Mouse (Mus musculus) common myeloid progenitor, adult 5-6 weeks (primary cell): ENCODE results near the gene Whrn. TPM values are rescaled to one million over a fixed set of nuclear protein-coding genes. Genes with fewer than 3 reads are reported as not detected.

Source experiments
- ATAC-seq: replicated peaks from 2 replicates; pipeline ENCODE4 v1.8.0; 2016; ENCODE audit warnings: low read depth, mild to moderate bottlenecking, moderate TSS enrichment, inconsistent platforms; ENCODE audit not compliant: poor library complexity, severe bottlenecking
- total RNA-seq: library from RNA; stranded (forward); fragments of 200-1000, 187-1606 nt; gene quantifications from 2 replicates; pipeline ENCODE4 v1.2.3, GENCODE M21; 2017

Whrn gene
- total RNA-seq, 1 experiment from 2014 or later: 4.7 TPM

- no peak for ATAC-seq
Measured at GRCm38 (mm10) chr4:63459141-63459789, 36.5 kb downstream of the Whrn start.

DNA sequence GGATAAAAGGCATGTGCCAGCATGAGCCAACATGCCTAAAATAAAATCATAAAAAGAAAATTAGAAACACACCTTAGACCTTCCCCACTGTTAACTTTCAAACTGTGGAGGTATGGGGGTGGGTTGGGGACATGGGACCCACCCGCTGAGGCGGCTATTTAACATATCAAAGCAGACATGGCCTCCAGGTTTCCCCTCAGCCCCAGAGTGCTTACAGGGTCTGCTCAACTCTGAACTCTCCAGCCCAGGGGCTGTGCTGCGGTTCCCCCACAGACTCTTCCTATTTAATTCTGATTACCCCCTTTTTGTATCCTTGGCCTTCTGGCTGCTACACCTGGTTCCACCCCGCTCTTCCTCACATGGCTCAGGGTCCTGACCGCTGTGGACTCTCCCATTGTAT lies 39.2 kb downstream of the Whrn start:
- ATAC-seq: no peak

DNA sequence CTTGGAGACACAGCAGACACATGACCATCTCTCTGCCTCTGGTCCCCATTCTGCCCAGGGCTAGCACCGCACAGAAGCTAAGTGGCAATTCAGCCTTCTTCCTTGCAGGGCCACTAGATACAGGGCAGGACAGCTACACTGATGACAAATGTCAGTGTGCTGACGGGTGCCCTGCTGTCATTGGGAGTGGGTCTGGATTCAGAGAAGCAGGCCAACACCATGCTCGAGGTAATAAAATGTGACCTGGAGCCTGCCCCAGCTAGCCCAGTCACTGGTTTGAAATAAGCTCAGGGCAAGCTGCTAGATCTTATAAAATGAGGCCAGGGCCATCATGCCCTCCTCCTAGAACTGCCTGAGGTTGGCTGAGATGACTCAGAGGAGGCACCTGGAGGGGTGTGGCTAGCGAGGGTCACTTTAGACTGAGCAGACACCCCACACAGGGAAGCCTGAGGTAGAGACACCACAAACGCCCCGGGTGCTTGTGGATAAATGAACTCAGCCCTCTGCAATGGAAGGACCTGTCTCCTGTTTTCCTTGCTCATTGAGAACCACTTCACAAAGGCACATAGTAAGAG lies 41.8 kb downstream of the Whrn start:
- ATAC-seq: no peak

GRCm38 (mm10) chr4:63452555-63452954 lies 43.2 kb downstream of the Whrn start:
- no peak for ATAC-seq

- ATAC-seq: no peak
Measured at GRCm38 (mm10) chr4:63450551-63450950, 45.2 kb downstream of the Whrn start.

DNA sequence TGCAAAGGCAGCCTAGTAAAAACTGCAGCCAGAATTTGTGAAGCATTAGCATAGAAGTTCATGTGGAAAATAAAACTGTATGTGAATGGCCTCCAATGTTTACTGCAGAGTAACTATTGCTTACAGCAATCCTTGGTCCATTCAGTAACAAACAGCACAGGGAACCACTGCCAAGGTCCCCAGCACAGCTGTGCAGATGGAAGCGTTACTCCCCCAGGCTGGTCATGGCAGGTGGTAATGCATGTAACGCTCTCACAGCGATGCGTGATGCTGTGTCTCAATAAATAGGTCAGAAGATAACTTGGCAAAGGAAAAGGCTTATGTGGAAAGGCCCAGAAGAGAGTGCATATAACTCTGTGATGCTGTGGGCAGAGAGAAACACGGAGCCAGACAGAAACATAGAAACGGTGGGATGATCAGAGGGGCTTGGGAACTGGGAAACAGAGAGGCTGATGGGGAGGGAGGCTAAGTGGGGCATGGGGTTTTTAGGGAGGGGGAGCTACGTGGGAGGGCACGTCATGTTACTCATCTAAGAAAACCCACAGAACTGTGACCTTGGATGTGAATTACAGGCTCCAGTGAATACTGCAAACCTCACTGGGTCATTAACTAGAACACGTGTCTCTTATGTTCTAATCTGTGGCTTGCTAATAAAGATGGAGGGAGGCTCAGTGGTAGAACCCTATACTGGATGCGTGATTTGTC lies 51.3 kb downstream of the Whrn start:
- no peak for ATAC-seq

DNA sequence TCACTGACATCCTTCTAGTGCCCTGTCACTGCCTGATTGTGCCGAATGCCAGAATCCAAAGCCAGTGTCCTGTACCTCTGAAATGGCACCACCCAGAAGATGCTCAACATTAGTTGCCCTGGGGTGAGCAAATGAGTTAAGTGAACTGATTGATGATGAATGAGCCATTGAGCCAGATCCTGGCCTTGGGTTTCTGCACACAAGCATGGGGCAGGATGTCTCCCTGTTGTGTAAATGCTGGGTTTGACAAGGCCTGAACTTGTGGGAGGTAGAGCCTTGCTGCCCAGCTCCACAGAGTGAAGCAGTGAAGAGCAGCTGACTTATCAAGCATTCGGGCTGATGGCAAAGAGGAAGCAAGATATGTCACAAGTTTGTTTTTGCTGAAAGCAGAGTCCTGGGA lies 52.7 kb downstream of the Whrn start:
- ATAC-seq: no peak

DNA sequence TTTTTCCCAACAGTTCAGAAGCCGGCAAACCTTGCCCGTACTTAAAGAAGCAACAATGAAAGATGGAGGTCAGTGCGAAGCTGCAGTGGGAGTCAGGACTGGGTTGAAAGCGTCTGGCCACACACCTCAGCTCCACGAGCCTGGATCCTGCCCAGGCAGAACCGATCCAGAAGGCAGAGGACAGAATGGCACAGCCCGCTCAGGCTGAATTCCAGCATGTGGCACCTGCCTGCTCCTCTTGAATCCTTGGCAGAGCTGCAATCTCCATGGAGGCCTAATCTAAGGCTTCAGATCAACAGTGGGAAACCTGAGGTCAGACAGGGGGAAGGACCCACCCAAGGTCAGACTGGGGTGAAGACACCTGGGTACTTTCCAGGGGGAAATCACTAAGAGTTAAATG lies 54.2 kb downstream of the Whrn start:
- no peak for ATAC-seq

- no peak for ATAC-seq
Measured at GRCm38 (mm10) chr4:63440262-63440661, 55.5 kb downstream of the Whrn start.

- no peak for ATAC-seq
Measured at GRCm38 (mm10) chr4:63437968-63438367, 57.8 kb downstream of the Whrn start.

DNA sequence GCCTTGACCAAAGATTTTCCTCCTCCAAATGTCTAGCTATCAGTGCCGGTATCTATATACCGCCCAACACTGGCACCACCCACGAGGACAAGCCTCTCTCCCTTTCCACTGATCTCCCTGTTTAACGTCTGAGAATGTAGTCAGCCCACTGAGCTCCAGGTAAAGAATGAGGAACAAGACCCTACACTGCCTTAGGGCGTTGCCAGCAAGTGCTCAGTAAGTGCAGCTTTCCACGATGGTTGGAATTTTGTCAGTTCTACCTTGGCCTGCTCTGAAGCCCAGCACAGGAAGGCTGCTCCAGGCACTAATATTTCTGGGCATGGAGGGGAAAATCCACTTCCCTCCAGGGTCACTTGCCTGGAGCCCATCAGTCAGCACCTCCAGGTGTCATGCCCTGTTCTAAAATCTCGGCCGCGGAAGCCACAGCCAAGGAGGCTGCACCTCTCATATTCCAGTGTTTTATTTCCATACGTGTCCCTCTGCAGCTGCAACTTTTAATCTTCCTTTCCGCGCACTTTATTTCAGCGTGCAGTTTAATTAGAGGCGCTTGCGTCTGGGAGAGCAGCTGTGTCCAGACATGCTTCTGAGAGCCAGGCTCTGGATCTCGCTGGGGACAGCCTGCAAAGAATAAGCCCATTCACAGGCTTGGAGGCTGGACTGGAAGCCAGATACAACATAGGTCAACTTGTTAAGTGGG lies 58.5 kb downstream of the Whrn start:
- ATAC-seq: no peak

DNA sequence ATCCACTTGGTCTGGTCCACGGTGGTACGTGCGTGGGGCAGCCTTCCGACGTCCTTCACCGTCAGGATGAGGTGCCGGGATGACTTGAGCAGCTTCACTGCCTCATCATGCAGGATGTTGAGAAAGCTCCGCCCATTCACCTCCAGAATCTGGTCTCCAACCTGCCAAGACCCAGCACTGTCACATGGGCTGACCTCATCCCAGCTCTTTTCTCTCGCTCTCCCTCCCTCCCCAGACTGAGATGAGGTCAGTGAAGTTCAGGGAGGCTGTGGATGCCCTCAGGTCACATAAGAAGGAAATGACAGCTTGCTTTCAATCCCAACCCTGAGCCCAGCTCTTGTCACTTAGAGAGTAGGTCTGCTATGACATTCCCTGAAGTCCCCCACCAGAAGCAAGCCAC lies 60.4 kb downstream of the Whrn start:
- no peak for ATAC-seq

DNA sequence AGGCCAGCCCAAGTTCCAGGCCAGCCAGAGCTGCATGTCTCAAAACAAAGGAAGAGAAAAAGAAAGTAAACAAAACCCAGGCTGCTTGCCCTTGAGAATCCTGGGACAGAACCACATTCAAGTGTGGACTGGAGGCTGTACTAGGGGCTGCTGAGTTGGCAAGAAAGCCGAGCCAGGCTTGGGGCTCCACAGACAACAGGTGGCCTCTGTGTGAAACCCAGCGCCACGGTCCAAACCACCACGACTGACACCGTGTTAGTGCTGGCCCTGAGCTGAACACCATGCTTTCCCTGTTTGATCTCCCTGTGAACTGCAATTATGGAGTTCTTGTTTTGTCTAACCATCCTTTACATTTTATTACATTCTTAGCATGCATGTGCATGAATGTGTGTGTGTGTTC lies 64.7 kb downstream of the Whrn start:
- no peak for ATAC-seq

- ATAC-seq: no peak
Measured at GRCm38 (mm10) chr4:63430357-63430756, 65.4 kb downstream of the Whrn start.

- ATAC-seq: no peak
Measured at GRCm38 (mm10) chr4:63426308-63426707, 69.5 kb downstream of the Whrn start.

- ATAC-seq: no peak
Measured at GRCm38 (mm10) chr4:63423811-63424210, 72.0 kb downstream of the Whrn start.

DNA sequence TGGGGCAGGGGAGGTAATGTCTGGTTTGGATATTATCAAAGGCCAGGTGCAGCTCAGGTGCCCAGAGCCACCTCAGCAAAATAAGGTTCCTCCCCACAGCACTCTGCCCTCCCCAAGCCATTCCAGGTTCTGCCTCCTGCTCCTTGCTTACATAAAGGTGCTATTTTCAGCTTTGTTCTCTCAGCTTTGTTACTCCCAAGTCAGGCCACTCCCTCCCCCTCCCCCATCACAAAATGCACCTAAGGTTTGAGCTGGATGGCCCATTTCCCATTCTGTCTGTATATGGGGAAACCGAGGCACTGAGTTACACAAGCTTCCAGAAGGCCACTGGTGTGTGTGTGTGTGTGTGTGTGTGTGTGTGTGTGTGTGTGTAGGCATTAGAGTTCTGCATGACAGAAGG lies 72.6 kb downstream of the Whrn start:
- no peak for ATAC-seq

DNA sequence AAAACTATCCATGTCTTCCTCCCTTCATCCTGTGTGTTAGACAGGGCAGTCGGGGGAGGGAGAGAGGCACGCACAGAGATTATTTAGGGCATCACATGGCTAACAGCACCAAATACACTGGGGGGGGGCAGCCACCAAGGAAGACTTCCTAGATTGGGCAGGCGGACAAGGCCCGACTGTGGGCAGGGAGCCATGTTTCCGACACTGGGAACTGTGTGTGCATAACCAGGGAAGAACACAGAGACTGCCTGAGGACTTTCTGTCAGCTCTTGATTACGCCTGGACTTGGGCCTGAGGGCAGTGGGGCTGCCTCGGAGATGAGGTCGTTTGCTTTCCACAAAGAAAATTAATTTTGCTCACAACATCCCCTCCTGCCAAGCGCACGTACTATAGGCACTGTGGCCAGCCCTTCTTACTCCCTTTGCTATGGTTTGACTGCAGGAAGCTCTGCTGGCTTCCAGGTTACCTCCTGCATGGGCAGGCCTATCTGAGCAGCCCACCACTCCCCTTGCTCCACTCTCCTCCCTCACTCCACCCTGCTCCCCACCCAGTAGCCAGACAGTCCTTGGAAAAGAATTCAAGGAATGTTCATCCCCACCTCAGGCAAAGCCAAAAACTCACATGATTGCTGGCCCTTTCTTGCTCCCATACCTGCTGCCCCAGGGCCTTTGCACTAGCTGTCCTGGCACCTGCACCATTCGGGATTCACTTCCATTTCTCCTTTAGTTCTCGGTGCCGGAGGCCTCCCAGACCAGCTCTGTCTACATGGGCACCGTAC lies 75.5 kb downstream of the Whrn start:
- no peak for ATAC-seq

GRCm38 (mm10) chr4:63418270-63418669 lies 77.5 kb downstream of the Whrn start:
- ATAC-seq: no peak

GRCm38 (mm10) chr4:63417318-63417957 lies 78.4 kb downstream of the Whrn start:
- peak; percentile 89 for ATAC-seq
